Mouse (Mus musculus) v-Abl transformed pro-B cells (cell line): Measurements from ENCODE around the gene Spink4.

Experiments
- in situ Hi-C, 2 experiments: fragments of 400-800 bp; cut with MboI; formaldehyde crosslinking; loops; one replicate each; pipeline ENCODE4 v1.15.1; 2025; ENCODE audit not compliant: unreplicated experiment in 2 of 2

Spink4 gene

GRCm38 (mm10) chr4:40900071-40900470 lies 19.8 kb upstream of the Spink4 start:
- in situ Hi-C loops, result loop anchor here in 1 of 2 experiments (25.0 kb wide), 1 partner anchor 763 kb away; the partner anchor contains the start of gene Aco1

- in situ Hi-C loops, result loop anchor here in 1 of 2 experiments (25.0 kb wide), 1 partner anchor 763 kb away; the partner anchor contains the start of gene Aco1
Observed at GRCm38 (mm10) chr4:40900612-40901011, 19.2 kb upstream of the Spink4 start.

GRCm38 (mm10) chr4:40906298-40906697 lies 13.6 kb upstream of the Spink4 start:
- in situ Hi-C loops, result loop anchor here (5.0 to 25.0 kb wide), 2 partner anchors 134 to 769 kb away; partner anchors contain the start of gene Aco1 (in 1 of the 2)

- in situ Hi-C loops, result loop anchor here (5.0 to 25.0 kb wide), 2 partner anchors 136 to 771 kb away; partner anchors contain the start of gene Aco1 (in 1 of the 2)
Observed at GRCm38 (mm10) chr4:40908261-40908969, 11.4 kb upstream of the Spink4 start.

- in situ Hi-C loops, result loop anchor here in 1 of 2 experiments (25.0 kb wide), 1 partner anchor 777 kb away; the partner anchor contains the start of gene Aco1
Observed at GRCm38 (mm10) chr4:40914287-40914867, 5.5 kb upstream of the Spink4 start.

- in situ Hi-C loops, result loop anchor here in 1 of 2 experiments (25.0 kb wide), 1 partner anchor 779 kb away; the partner anchor contains the start of gene Aco1
Observed at GRCm38 (mm10) chr4:40915947-40916346, 3.9 kb upstream of the Spink4 start.

GRCm38 (mm10) chr4:40916592-40917155 lies 3.2 kb upstream of the Spink4 start:
- in situ Hi-C loops, result loop anchor here in 1 of 2 experiments (25.0 kb wide), 1 partner anchor 779 kb away; the partner anchor contains the start of gene Aco1

GRCm38 (mm10) chr4:40920576-40920975 lies 724 bp downstream of the Spink4 start:
- in situ Hi-C loops, result loop anchor here in 1 of 2 experiments (25.0 kb wide), 1 partner anchor 783 kb away; the partner anchor contains the start of gene Aco1

GRCm38 (mm10) chr4:40921288-40921687 lies 1.4 kb downstream of the Spink4 start:
- in situ Hi-C loops, result loop anchor here in 1 of 2 experiments (25.0 kb wide), 1 partner anchor 784 kb away; the partner anchor contains the start of gene Aco1

- in situ Hi-C loops, result loop anchor here in 1 of 2 experiments (25.0 kb wide), 1 partner anchor 786 kb away; the partner anchor contains the start of gene Aco1
Observed at GRCm38 (mm10) chr4:40923087-40923651, 3.3 kb downstream of the Spink4 start.

GRCm38 (mm10) chr4:40925568-40925967 lies 5.7 kb downstream of the Spink4 start:
- in situ Hi-C loops, result loop anchor here in 1 of 2 experiments (25.0 kb wide), 1 partner anchor 788 kb away; the partner anchor contains the start of gene Aco1

- in situ Hi-C loops, result loop anchor here in 1 of 2 experiments (25.0 kb wide), 1 partner anchor 792 kb away; the partner anchor contains the start of gene Aco1
Observed at GRCm38 (mm10) chr4:40929046-40929445, 9.2 kb downstream of the Spink4 start.

- in situ Hi-C loops, result loop anchor here in 1 of 2 experiments (25.0 kb wide), 1 partner anchor 796 kb away; the partner anchor contains the start of gene Aco1
Observed at GRCm38 (mm10) chr4:40933694-40934093, 13.8 kb downstream of the Spink4 start.

- in situ Hi-C loops, result loop anchor here in 1 of 2 experiments (25.0 kb wide), 1 partner anchor 797 kb away; the partner anchor contains the start of gene Aco1
Observed at GRCm38 (mm10) chr4:40934369-40934768, 14.5 kb downstream of the Spink4 start.

- in situ Hi-C loops, result loop anchor here in 1 of 2 experiments (25.0 kb wide), 1 partner anchor 799 kb away; the partner anchor contains the start of gene Aco1
Observed at GRCm38 (mm10) chr4:40936175-40936839, 16.5 kb downstream of the Spink4 start.

- in situ Hi-C loops, result loop anchor here in 1 of 2 experiments (25.0 kb wide), 1 partner anchor 801 kb away; the partner anchor contains the start of gene Aco1
Observed at GRCm38 (mm10) chr4:40938793-40939192, 18.9 kb downstream of the Spink4 start.

GRCm38 (mm10) chr4:40943651-40944050 lies 23.8 kb downstream of the Spink4 start:
- in situ Hi-C loops, result loop anchor here in 1 of 2 experiments (25.0 kb wide), 1 partner anchor 806 kb away; the partner anchor contains the start of gene Aco1

GRCm38 (mm10) chr4:40946516-40947121 lies 26.8 kb downstream of the Spink4 start:
- in situ Hi-C loops, result loop anchor here in 1 of 2 experiments (25.0 kb wide), 1 partner anchor 809 kb away; the partner anchor contains the start of gene Aco1
